Mouse (Mus musculus): ENCODE measurements around the gene Gm17409.

DNA sequence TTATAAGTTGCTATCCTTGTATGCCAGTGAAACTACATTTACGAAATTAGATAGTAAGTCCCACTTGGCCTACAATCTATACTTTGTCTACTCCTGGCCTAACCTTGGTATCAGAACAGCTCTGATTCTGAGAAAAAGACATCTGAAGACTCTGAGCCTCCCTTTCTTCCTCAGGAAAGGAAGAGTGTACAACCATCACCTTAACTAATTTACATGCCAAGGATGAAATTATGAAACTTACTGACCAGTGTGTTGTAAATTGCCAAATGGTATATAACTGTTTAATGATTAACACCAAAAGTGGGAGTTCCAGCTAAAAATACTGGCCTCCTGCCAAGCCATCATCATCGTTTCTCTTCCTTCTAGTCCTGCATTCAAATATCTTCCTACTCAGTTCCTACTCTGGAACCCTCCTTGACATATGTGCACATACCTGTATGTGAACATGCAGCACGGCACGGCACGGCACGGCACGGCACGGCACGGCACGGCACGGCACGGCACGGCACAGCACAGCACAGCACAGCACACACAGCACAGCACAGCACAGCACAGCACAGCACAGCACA is 44.4 kb upstream of the Gm17409 start:
- TF ChIP-seq CTCF (IDR thresholded peaks at IDR 0.05; ENCODE audit: low read depth, low read length) (no peak), POLR2AphosphoS5 (IDR thresholded peaks at IDR 0.05; ENCODE audit: insufficient replicate concordance, low read depth, low read length) (no peak)
